Mouse (Mus musculus) ES-Bruce4 (cell line): ENCODE results near the gene Akap5.

Experiments used
- CTCF ChIP-seq: IDR thresholded peaks from one replicate; pipeline ENCODE4 v1.8.1; 2011; ENCODE audit warnings: low read depth, low read length
- EP300 ChIP-seq: IDR thresholded peaks from 2 replicates; pipeline ENCODE4 v1.6.1; 2011; ENCODE audit warnings: low read depth, low read length; ENCODE audit not compliant: insufficient read depth
- POLR2A ChIP-seq: IDR thresholded peaks from one replicate; pipeline ENCODE4 v1.8.1; 2011; ENCODE audit warnings: low read length; ENCODE audit not compliant: insufficient read depth

DNA sequence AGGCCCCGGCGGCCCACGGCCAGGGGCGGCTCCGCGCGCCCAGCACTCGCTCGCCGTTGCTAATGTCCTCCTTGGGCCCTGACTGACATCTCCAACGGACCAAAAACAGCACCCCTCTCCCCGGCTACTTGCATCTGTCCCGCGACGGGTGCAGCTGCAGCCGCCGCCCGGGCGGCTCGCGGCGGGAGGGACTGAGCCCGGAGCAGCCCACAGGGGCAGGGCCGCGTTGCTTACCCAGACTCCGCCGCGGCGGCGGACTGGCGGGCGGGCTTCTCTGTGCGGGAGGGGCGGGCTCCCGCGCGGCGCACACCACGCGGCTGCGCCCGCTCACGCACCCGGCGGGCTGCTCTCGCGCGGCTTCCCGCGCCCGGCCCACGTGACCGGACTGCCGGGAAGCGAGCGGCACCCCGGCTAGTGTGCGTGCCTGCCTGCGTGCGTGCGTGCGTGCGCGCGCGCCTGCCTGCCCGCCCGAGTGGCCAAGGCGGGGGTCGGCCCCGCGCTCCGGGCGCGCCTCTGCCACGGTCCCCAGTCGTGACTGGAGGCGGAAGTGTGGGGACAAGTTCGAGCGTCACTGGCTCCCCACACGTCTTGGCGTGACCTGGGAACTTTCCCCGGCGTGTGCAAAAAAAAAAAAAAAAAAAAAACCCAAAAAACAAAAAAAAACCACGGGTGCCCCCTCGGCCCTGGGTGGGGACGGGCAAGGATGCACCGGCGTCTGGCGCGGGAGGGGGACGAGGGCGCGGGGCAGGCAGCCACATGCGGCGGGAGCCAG lies 44.7 kb downstream of the Akap5 start, which contains the start of gene Zbtb25:
- TF ChIP-seq CTCF = no peak
- TF ChIP-seq POLR2A = no peak
- TF ChIP-seq EP300 = 0 out of 2 replicates have a peak, but pooled peaks have one; percentile 14
